Mouse (Mus musculus) MEL (cell line): ENCODE results near the gene Aspscr1.

ENCODE experiments used
- GATA1 ChIP-seq: IDR thresholded peaks from 2 replicates; pipeline ENCODE4 v1.6.1; 2011; ENCODE audit warnings: low read depth, low read length, improper control_type of control experiment
- MAFK ChIP-seq: IDR thresholded peaks from 2 replicates; pipeline ENCODE4 v1.6.1; 2011; ENCODE audit warnings: low read depth, mild to moderate bottlenecking, low read length, improper control_type of control experiment, borderline replicate concordance
- MAX ChIP-seq: IDR thresholded peaks from 2 replicates; pipeline ENCODE4 v1.6.1; 2011; ENCODE audit warnings: low read length, improper control_type of control experiment
- MYB ChIP-seq: IDR thresholded peaks from 2 replicates; pipeline ENCODE4 v1.6.1; 2011; ENCODE audit warnings: mild to moderate bottlenecking, low read depth, low read length, improper control_type of control experiment
- POLR2A ChIP-seq, 2 experiments: IDR thresholded peaks; 2 replicates each; pipeline ENCODE4 v1.6.1; 2011 to 2012; ENCODE audit warnings: low read length in 2 of 2, mild to moderate bottlenecking in 2 of 2, control low read depth in 1 of 2, improper control_type of control experiment in 1 of 2, low read depth in 1 of 2, moderate library complexity in 1 of 2; ENCODE audit not compliant: control insufficient read depth in 1 of 2, insufficient read depth in 1 of 2, poor library complexity in 1 of 2
- UBTF ChIP-seq: IDR thresholded peaks from 2 replicates; pipeline ENCODE4 v1.6.1; 2012; ENCODE audit warnings: low read depth, mild to moderate bottlenecking, inconsistent platforms, low read length, improper control_type of control experiment, moderate library complexity, borderline replicate concordance; ENCODE audit not compliant: insufficient read depth
- ZC3H11A ChIP-seq: IDR thresholded peaks from 2 replicates; pipeline ENCODE4 v1.6.1; 2012; ENCODE audit warnings: low read depth, mild to moderate bottlenecking, inconsistent platforms, low read length, improper control_type of control experiment

DNA sequence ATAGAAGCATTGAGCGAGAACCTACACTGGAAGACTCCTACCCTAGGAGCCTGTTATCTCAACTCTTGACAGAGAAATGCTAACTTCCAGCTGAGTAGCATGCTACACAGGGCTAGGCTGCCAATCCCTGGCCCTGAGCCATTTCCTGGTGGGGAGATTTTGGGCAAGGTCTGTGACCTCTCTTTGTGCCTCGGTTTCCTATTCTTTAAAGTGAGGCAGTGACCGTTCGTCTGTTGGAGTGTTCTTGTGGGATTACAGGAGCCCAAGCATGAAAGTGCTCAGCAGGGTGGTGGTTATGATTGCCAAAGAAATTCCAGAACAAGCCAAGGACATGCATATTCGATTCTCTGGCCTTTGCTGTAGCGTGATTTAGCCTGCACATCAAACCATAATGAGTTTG, 10.0 kb upstream of the Aspscr1 start:
- TF ChIP-seq POLR2A (IDR thresholded peaks at IDR 0.05; ENCODE audit: control insufficient read depth in 1 of 2, insufficient read depth in 1 of 2, low read depth in 1 of 2, low read length in 2 of 2, poor library complexity in 1 of 2) (no peak), UBTF (no peak), MAX (no peak), MAFK (no peak), ZC3H11A (no peak), GATA1 (no peak), MYB (no peak)
